Mouse (Mus musculus) liver, adult 2 months (tissue): ENCODE results near the gene Tff1.

Source experiments
- CTCF ChIP-seq: fragments of 200-500 bp; IDR thresholded peaks from 2 replicates; pipeline ENCODE4 v1.5.1; 2011; ENCODE audit warnings: low read depth, low read length, control low read depth
- POLR2A ChIP-seq: fragments of 200-500 bp; IDR thresholded peaks from 2 replicates; pipeline ENCODE4 v1.6.1; 2011; ENCODE audit warnings: low read length, control low read depth; ENCODE audit not compliant: insufficient read depth; ENCODE audit errors: extremely low read depth

DNA sequence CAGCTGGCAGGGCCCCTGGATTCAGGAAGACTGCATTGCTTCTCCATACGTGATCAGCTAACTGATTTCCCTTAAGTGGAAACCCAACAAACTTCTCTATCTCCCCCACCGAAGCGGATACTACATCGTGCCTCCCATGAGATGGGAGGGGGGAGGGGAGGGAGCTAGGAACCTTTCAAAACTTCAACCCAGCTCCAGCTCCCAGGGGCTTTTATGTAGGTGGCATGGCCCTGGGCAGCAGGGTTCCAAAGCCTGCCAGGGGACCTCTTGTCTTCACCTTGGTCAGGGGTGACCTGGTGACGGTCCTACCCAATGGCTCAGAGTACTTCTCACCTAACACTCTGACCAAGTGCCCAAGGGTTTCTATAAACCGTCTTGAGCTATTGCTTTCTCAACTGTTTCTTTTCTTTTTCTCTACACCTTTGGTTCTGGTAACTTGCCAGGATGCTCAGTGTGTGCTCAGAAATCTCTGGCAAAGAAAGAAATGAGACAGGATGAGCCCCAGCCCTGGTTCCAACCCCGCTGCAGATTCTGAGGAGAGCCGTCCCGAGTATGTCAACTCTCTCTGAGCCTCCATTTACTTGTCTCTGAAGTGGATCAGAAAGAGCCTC, 36.3 kb downstream of the Tff1 start:
- no peak for TF ChIP-seq CTCF
- TF ChIP-seq POLR2A = no peak
